Mouse (Mus musculus): ENCODE results near the gene Gm10644. TPM values are rescaled to one million over a fixed set of nuclear protein-coding genes. Genes with fewer than 3 reads are reported as not detected.

Gm10644 gene
- polyA plus RNA-seq, 1 experiment from 2014 or later: 0.13 TPM

DNA sequence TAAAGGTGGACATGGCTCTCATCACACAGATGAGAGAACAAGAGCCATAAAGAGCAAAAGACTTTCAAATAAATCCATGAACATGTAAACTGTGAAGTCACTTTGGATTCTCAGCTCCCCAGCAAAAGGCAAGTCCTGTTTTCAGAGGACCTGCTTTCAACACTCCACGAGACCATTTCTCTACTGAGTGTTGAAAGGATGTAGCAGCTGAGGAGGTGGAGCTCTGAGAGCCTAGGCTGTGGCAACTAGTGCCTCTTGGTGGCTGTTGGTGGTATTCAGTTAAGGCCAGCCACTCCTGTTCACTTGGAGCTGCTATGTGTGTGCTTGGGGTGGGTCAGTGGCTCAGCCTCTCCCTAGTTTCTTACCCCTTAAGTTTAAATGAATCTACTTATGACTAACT is 1.8 kb upstream of the Gm10644 start:
- no peak for ATAC-seq (ENCODE audit: low FRiP score, low TSS enrichment)
- Histone ChIP-seq H3K9ac (ENCODE audit: low read length) (no peak overlapping the region), H3K4me1 (replicated peaks; ENCODE audit: control insufficient read depth, insufficient read depth) (peaks cover 3% of the 10 kb centered on the region; the same call in 1 of the 2 replicates), H3K4me3 (ENCODE audit: low read depth, low read length) (peak overlapping the region; percentile 64), H3K4me2 (replicated peaks; ENCODE audit: low read depth) (peak overlapping the region; percentile 89; the same call in 1 of the 2 replicates), H3K36me3 (ENCODE audit: control insufficient read depth, insufficient read depth, low read length) (no peaks in the 10 kb centered on the region), H3K27me3 (ENCODE audit: control insufficient read depth, insufficient read depth, low read length) (no peaks in the 10 kb centered on the region), H3K9me3 (ENCODE audit: control insufficient read depth, low read length) (no peaks in the 10 kb centered on the region), H3K27ac (replicated peaks) (no peak overlapping the region)
- DNase-seq (ENCODE audit: low spot score): no peak
- TF ChIP-seq CTCF (IDR thresholded peaks at IDR 0.05; ENCODE audit: low read depth) (peak; percentile 54), EP300 (optimal IDR thresholded peaks at IDR 0.05) (no peak)
- WGBS: 12% methylated on average over 1 of the region's 1 CpGs

DNA sequence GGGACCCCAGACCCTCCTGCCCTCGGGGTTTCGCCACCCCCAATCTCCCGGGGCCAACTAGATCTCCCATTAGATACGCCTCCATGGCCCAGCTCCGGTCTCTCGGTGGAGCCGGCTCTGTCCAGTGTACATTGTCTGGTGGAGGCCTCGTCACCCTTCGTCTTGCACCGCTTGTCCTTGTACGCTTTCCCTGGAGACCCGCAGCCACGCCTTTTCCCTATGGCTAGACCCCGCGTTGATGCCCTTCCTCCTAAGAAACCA is 883 bp upstream of the Gm10644 start:
- no peaks in the 10 kb centered on the region for H3K27me3 ChIP-seq (ENCODE audit: control insufficient read depth, insufficient read depth, low read length)
- H3K36me3 ChIP-seq (ENCODE audit: control insufficient read depth, insufficient read depth, low read length): no peaks in the 10 kb centered on the region
- ATAC-seq (ENCODE audit: low FRiP score, low TSS enrichment): no peak
- H3K27ac ChIP-seq (replicated peaks): no peak overlapping the region
- peak overlapping the region; percentile 51 for H3K9ac ChIP-seq (ENCODE audit: low read length)
- H3K4me3 ChIP-seq (ENCODE audit: low read depth, low read length): peak overlapping the region; percentile 64
- no peak for DNase-seq (ENCODE audit: low spot score)
- peaks cover 3% of the 10 kb centered on the region; the same call in 1 of the 2 replicates for H3K4me1 ChIP-seq (replicated peaks; ENCODE audit: control insufficient read depth, insufficient read depth)
- no peaks in the 10 kb centered on the region for H3K9me3 ChIP-seq (ENCODE audit: control insufficient read depth, low read length)
- no peak for TF ChIP-seq CTCF (IDR thresholded peaks at IDR 0.05; ENCODE audit: low read depth)
- TF ChIP-seq EP300 (optimal IDR thresholded peaks at IDR 0.05): no peak
- peak overlapping the region; percentile 89 for H3K4me2 ChIP-seq (replicated peaks; ENCODE audit: low read depth)
- 4% methylated on average over 15 of the region's 15 CpGs for WGBS

DNA sequence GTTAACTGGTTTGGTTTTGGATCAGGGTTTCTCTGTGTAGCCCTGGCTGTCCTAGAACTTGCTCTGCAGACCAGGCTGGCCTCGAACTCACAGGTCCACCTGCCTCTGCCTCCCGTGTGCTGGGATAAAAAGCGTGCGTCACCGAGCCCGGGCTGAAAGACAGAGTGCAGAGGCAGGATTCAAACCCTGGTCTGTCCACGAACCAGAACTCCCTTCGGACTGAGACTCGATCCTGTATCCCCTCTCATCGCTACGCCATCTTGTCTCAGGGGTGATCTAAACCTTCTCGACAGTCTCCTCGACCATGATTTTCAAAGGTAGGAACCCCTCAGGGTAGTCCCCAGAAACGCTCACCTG is 278 bp downstream of the Gm10644 start:
- Histone ChIP-seq H3K36me3 (ENCODE audit: control insufficient read depth, insufficient read depth, low read length) (no peaks in the 10 kb centered on the region), H3K27ac (replicated peaks) (0 out of 2 replicates have a peak overlapping the region, but pooled peaks have one; percentile 24), H3K4me2 (replicated peaks; ENCODE audit: low read depth) (peak overlapping the region; percentile 55), H3K4me3 (ENCODE audit: low read depth, low read length) (peak overlapping the region; percentile 43), H3K4me1 (replicated peaks; ENCODE audit: control insufficient read depth, insufficient read depth) (peaks cover 3% of the 10 kb centered on the region; the same call in 1 of the 2 replicates), H3K9me3 (ENCODE audit: control insufficient read depth, low read length) (no peaks in the 10 kb centered on the region), H3K9ac (ENCODE audit: low read length) (peak overlapping the region; percentile 41), H3K27me3 (ENCODE audit: control insufficient read depth, insufficient read depth, low read length) (no peaks in the 10 kb centered on the region)
- TF ChIP-seq CTCF (IDR thresholded peaks at IDR 0.05; ENCODE audit: low read depth) (no peak), EP300 (optimal IDR thresholded peaks at IDR 0.05) (no peak)
- DNase-seq (ENCODE audit: low spot score) (no peak), ATAC-seq (ENCODE audit: low FRiP score, low TSS enrichment) (no peak)
- under 1% methylated on average over 14 of the region's 14 CpGs for WGBS

DNA sequence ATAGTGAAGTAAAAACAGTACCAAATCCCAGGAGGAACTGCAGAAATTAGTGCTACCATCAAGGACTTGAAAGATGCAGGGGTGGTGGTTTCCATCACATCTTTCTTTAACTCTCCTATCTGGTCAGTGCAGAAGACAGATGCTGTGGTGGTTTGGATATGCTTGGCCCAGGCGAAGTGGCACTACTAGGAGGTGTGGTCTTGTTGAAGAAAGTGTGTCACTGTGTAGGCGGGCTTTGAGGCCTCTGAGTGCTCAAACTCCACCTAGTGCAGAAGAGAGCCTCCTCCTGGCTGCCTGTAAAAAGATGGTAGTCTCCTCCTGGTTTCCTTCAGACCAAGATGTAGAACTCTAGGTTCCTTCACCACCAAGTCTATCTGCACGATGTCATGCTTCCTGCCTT is 9.5 kb downstream of the Gm10644 start:
- Histone ChIP-seq H3K4me3 (ENCODE audit: low read depth, low read length) (no peak overlapping the region), H3K4me1 (replicated peaks; ENCODE audit: control insufficient read depth, insufficient read depth) (no peaks in the 10 kb centered on the region), H3K9ac (ENCODE audit: low read length) (no peak overlapping the region), H3K9me3 (ENCODE audit: control insufficient read depth, low read length) (no peaks in the 10 kb centered on the region), H3K4me2 (replicated peaks; ENCODE audit: low read depth) (no peak overlapping the region), H3K36me3 (ENCODE audit: control insufficient read depth, insufficient read depth, low read length) (no peaks in the 10 kb centered on the region), H3K27me3 (ENCODE audit: control insufficient read depth, insufficient read depth, low read length) (no peaks in the 10 kb centered on the region), H3K27ac (replicated peaks) (no peak overlapping the region)
- no peak for DNase-seq (ENCODE audit: low spot score)
- no peak for ATAC-seq (ENCODE audit: low FRiP score, low TSS enrichment)
- TF ChIP-seq EP300 (optimal IDR thresholded peaks at IDR 0.05) (no peak), CTCF (IDR thresholded peaks at IDR 0.05; ENCODE audit: low read depth) (no peak)
- WGBS: 61% methylated on average over 3 of the region's 3 CpGs

DNA sequence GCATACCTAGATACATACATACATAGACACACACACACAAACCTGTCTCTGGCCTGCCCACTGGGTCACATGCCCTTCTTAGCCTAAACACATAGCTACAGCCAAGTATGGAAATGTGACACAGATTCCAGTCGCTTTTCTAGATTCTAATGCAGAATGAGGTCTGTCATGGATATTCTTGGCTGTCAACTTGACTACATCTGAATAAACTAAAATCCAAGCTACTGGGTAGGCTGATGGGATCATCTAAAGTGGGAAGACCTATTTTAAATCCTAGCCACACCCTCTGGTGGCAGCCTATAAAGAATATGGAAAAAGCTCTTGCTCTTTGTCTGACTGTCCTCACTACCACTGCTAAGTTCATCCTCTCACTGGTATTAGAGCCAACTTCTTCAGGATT is 12.6 kb downstream of the Gm10644 start:
- Histone ChIP-seq H3K36me3 (ENCODE audit: control insufficient read depth, insufficient read depth, low read length) (peaks cover 4% of the 10 kb centered on the region; the same call in 1 of the 2 replicates), H3K4me3 (ENCODE audit: low read depth, low read length) (no peak overlapping the region), H3K4me1 (replicated peaks; ENCODE audit: control insufficient read depth, insufficient read depth) (no peaks in the 10 kb centered on the region), H3K9me3 (ENCODE audit: control insufficient read depth, low read length) (no peaks in the 10 kb centered on the region), H3K27ac (replicated peaks) (no peak overlapping the region), H3K27me3 (ENCODE audit: control insufficient read depth, insufficient read depth, low read length) (no peaks in the 10 kb centered on the region), H3K9ac (ENCODE audit: low read length) (no peak overlapping the region), H3K4me2 (replicated peaks; ENCODE audit: low read depth) (no peak overlapping the region)
- ATAC-seq (ENCODE audit: low FRiP score, low TSS enrichment) (no peak), DNase-seq (ENCODE audit: low spot score) (no peak)
- TF ChIP-seq CTCF (IDR thresholded peaks at IDR 0.05; ENCODE audit: low read depth): no peak
- no peak for TF ChIP-seq EP300 (optimal IDR thresholded peaks at IDR 0.05)
- 70% methylated on average over 1 of the region's 1 CpGs for WGBS

DNA sequence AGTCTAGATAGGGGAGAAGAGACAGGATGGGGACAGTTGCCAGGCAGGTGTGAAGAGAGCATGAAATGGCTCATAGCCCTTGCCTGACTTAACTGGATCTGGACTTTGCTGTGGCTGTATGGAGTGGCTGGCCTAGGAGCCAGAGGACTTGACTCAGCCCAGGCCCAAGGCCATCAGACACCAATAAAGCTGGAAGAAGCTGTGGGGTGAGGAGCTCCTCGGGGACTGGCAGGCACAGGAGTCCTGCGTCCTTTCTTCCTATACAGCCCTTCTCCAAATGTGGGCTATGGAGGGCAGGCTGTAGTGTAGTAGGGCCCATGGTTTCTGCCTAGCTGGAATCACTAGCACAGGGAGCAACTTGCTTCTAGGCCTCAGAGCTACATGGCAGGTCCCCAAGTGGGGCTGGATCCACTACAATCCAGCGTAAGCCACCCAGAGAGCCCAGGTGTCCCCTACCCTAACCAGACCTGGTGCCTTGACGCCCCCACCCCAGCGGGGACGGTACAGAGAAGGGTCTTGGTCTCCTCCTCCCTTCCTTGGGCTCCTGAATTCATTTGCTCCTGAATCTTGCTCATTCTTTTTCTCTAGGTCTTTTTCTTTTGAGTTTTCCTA is 13.8 kb downstream of the Gm10644 start:
- H3K4me2 ChIP-seq (replicated peaks; ENCODE audit: low read depth): no peak overlapping the region
- H3K27me3 ChIP-seq (ENCODE audit: control insufficient read depth, insufficient read depth, low read length): no peaks in the 10 kb centered on the region
- H3K4me3 ChIP-seq (ENCODE audit: low read depth, low read length): no peak overlapping the region
- no peaks in the 10 kb centered on the region for H3K4me1 ChIP-seq (replicated peaks; ENCODE audit: control insufficient read depth, insufficient read depth)
- H3K27ac ChIP-seq (replicated peaks): no peak overlapping the region
- ATAC-seq (ENCODE audit: low FRiP score, low TSS enrichment) (no peak), DNase-seq (ENCODE audit: low spot score) (no peak)
- peaks cover 4% of the 10 kb centered on the region; the same call in 1 of the 2 replicates for H3K36me3 ChIP-seq (ENCODE audit: control insufficient read depth, insufficient read depth, low read length)
- 77% methylated on average over 6 of the region's 6 CpGs for WGBS
- no peaks in the 10 kb centered on the region for H3K9me3 ChIP-seq (ENCODE audit: control insufficient read depth, low read length)
- H3K9ac ChIP-seq (ENCODE audit: low read length): no peak overlapping the region
- TF ChIP-seq CTCF (IDR thresholded peaks at IDR 0.05; ENCODE audit: low read depth) (no peak), EP300 (optimal IDR thresholded peaks at IDR 0.05) (no peak)

All from stomach, postnatal 0 days (tissue).